Mouse (Mus musculus): ENCODE results near the gene Serpina1b. TPM values are rescaled to one million over a fixed set of nuclear protein-coding genes. Genes with fewer than 3 reads are reported as not detected.
"Not testable (repeated sequence)": the region's sequence is repeated elsewhere in the genome, so short reads cannot be mapped to it uniquely, and the experiment has no call there.

Serpina1b gene
- polyA plus RNA-seq, 1 experiment from 2014 or later, result 0.46 TPM

GRCm38 (mm10) chr12:103823826-103824225 is 6.3 kb downstream of the Serpina1b start:
- not testable (repeated sequence) for ATAC-seq (replicated peaks; ENCODE audit: insufficient number of reproducible peaks, low FRiP score, low TSS enrichment, low read depth); H3K4me2 ChIP-seq (ENCODE audit: low read depth, low read length); DNase-seq (ENCODE audit: low spot score); H3K27ac ChIP-seq (replicated peaks; ENCODE audit: low read depth, low read length); H3K4me1 ChIP-seq (ENCODE audit: control insufficient read depth, insufficient read depth, low read length); H3K27me3 ChIP-seq (ENCODE audit: control insufficient read depth, insufficient read depth, low read length); H3K36me3 ChIP-seq (replicated peaks; ENCODE audit: control insufficient read depth, insufficient read depth, low read depth, low read length); H3K9me3 ChIP-seq (replicated peaks; ENCODE audit: control insufficient read depth, low read length); H3K4me3 ChIP-seq (ENCODE audit: low read depth, low read length); H3K9ac ChIP-seq (replicated peaks; ENCODE audit: low read length)
- WGBS, result 76% methylated on average over 5 of the region's 5 CpGs

- not testable (repeated sequence) for H3K36me3 ChIP-seq (replicated peaks; ENCODE audit: control insufficient read depth, insufficient read depth, low read depth, low read length); H3K27me3 ChIP-seq (ENCODE audit: control insufficient read depth, insufficient read depth, low read length); H3K9me3 ChIP-seq (replicated peaks; ENCODE audit: control insufficient read depth, low read length); H3K9ac ChIP-seq (replicated peaks; ENCODE audit: low read length); H3K4me2 ChIP-seq (ENCODE audit: low read depth, low read length); H3K4me1 ChIP-seq (ENCODE audit: control insufficient read depth, insufficient read depth, low read length); DNase-seq (ENCODE audit: low spot score); H3K27ac ChIP-seq (replicated peaks; ENCODE audit: low read depth, low read length); H3K4me3 ChIP-seq (ENCODE audit: low read depth, low read length); ATAC-seq (replicated peaks; ENCODE audit: insufficient number of reproducible peaks, low FRiP score, low TSS enrichment, low read depth)
- WGBS, result 89% methylated on average over 6 of the region's 6 CpGs
Observed at GRCm38 (mm10) chr12:103773246-103773851, 56.8 kb downstream of the Serpina1b start, which contains the start of gene Serpina1d. TSS of gene Serpina1d (minus strand) at chr12:103773592.

GRCm38 (mm10) chr12:103770597-103770996 is 59.6 kb downstream of the Serpina1b start:
- not testable (repeated sequence) for H3K36me3 ChIP-seq (replicated peaks; ENCODE audit: control insufficient read depth, insufficient read depth, low read depth, low read length); H3K9me3 ChIP-seq (replicated peaks; ENCODE audit: control insufficient read depth, low read length); H3K4me2 ChIP-seq (ENCODE audit: low read depth, low read length); DNase-seq (ENCODE audit: low spot score); H3K4me1 ChIP-seq (ENCODE audit: control insufficient read depth, insufficient read depth, low read length); ATAC-seq (replicated peaks; ENCODE audit: insufficient number of reproducible peaks, low FRiP score, low TSS enrichment, low read depth); H3K9ac ChIP-seq (replicated peaks; ENCODE audit: low read length); H3K27me3 ChIP-seq (ENCODE audit: control insufficient read depth, insufficient read depth, low read length); H3K27ac ChIP-seq (replicated peaks; ENCODE audit: low read depth, low read length); H3K4me3 ChIP-seq (ENCODE audit: low read depth, low read length)
- 89% methylated on average over 1 of the region's 1 CpGs for WGBS

GRCm38 (mm10) chr12:103763083-103763482 is 67.1 kb downstream of the Serpina1b start:
- H3K27ac ChIP-seq (replicated peaks; ENCODE audit: low read depth, low read length); H3K4me3 ChIP-seq (ENCODE audit: low read depth, low read length); H3K27me3 ChIP-seq (ENCODE audit: control insufficient read depth, insufficient read depth, low read length); H3K4me1 ChIP-seq (ENCODE audit: control insufficient read depth, insufficient read depth, low read length); H3K36me3 ChIP-seq (replicated peaks; ENCODE audit: control insufficient read depth, insufficient read depth, low read depth, low read length); H3K9ac ChIP-seq (replicated peaks; ENCODE audit: low read length); H3K4me2 ChIP-seq (ENCODE audit: low read depth, low read length); DNase-seq (ENCODE audit: low spot score); ATAC-seq (replicated peaks; ENCODE audit: insufficient number of reproducible peaks, low FRiP score, low TSS enrichment, low read depth); H3K9me3 ChIP-seq (replicated peaks; ENCODE audit: control insufficient read depth, low read length): not testable (repeated sequence)
- WGBS, result 79% methylated on average over 3 of the region's 3 CpGs

- 94% methylated on average over 3 of the region's 3 CpGs for WGBS
- not testable (repeated sequence) for H3K4me2 ChIP-seq (ENCODE audit: low read depth, low read length); DNase-seq (ENCODE audit: low spot score); H3K9me3 ChIP-seq (replicated peaks; ENCODE audit: control insufficient read depth, low read length); H3K36me3 ChIP-seq (replicated peaks; ENCODE audit: control insufficient read depth, insufficient read depth, low read depth, low read length); ATAC-seq (replicated peaks; ENCODE audit: insufficient number of reproducible peaks, low FRiP score, low TSS enrichment, low read depth); H3K27ac ChIP-seq (replicated peaks; ENCODE audit: low read depth, low read length); H3K4me3 ChIP-seq (ENCODE audit: low read depth, low read length); H3K4me1 ChIP-seq (ENCODE audit: control insufficient read depth, insufficient read depth, low read length); H3K9ac ChIP-seq (replicated peaks; ENCODE audit: low read length); H3K27me3 ChIP-seq (ENCODE audit: control insufficient read depth, insufficient read depth, low read length)
Observed at GRCm38 (mm10) chr12:103760316-103760715, 69.9 kb downstream of the Serpina1b start.

GRCm38 (mm10) chr12:103745957-103746356 is 84.2 kb downstream of the Serpina1b start:
- not testable (repeated sequence) for H3K36me3 ChIP-seq (replicated peaks; ENCODE audit: control insufficient read depth, insufficient read depth, low read depth, low read length); ATAC-seq (replicated peaks; ENCODE audit: insufficient number of reproducible peaks, low FRiP score, low TSS enrichment, low read depth); H3K9ac ChIP-seq (replicated peaks; ENCODE audit: low read length); H3K4me1 ChIP-seq (ENCODE audit: control insufficient read depth, insufficient read depth, low read length); H3K27me3 ChIP-seq (ENCODE audit: control insufficient read depth, insufficient read depth, low read length); H3K4me2 ChIP-seq (ENCODE audit: low read depth, low read length); H3K4me3 ChIP-seq (ENCODE audit: low read depth, low read length); H3K27ac ChIP-seq (replicated peaks; ENCODE audit: low read depth, low read length); DNase-seq (ENCODE audit: low spot score); H3K9me3 ChIP-seq (replicated peaks; ENCODE audit: control insufficient read depth, low read length)
- WGBS, result 82% methylated on average over 5 of the region's 5 CpGs

GRCm38 (mm10) chr12:103737791-103738580 is 92.2 kb downstream of the Serpina1b start:
- H3K27ac ChIP-seq (replicated peaks; ENCODE audit: low read depth, low read length); DNase-seq (ENCODE audit: low spot score); H3K4me2 ChIP-seq (ENCODE audit: low read depth, low read length); H3K4me1 ChIP-seq (ENCODE audit: control insufficient read depth, insufficient read depth, low read length); H3K9me3 ChIP-seq (replicated peaks; ENCODE audit: control insufficient read depth, low read length); H3K4me3 ChIP-seq (ENCODE audit: low read depth, low read length); H3K27me3 ChIP-seq (ENCODE audit: control insufficient read depth, insufficient read depth, low read length); H3K36me3 ChIP-seq (replicated peaks; ENCODE audit: control insufficient read depth, insufficient read depth, low read depth, low read length); ATAC-seq (replicated peaks; ENCODE audit: insufficient number of reproducible peaks, low FRiP score, low TSS enrichment, low read depth); H3K9ac ChIP-seq (replicated peaks; ENCODE audit: low read length): not testable (repeated sequence)
- WGBS, result 81% methylated on average over 5 of the region's 6 CpGs

GRCm38 (mm10) chr12:103735566-103735965 is 94.6 kb downstream of the Serpina1b start:
- not testable (repeated sequence) for H3K4me1 ChIP-seq (ENCODE audit: control insufficient read depth, insufficient read depth, low read length); ATAC-seq (replicated peaks; ENCODE audit: insufficient number of reproducible peaks, low FRiP score, low TSS enrichment, low read depth); H3K27me3 ChIP-seq (ENCODE audit: control insufficient read depth, insufficient read depth, low read length); H3K9ac ChIP-seq (replicated peaks; ENCODE audit: low read length); H3K36me3 ChIP-seq (replicated peaks; ENCODE audit: control insufficient read depth, insufficient read depth, low read depth, low read length); H3K27ac ChIP-seq (replicated peaks; ENCODE audit: low read depth, low read length); H3K4me2 ChIP-seq (ENCODE audit: low read depth, low read length); DNase-seq (ENCODE audit: low spot score); H3K9me3 ChIP-seq (replicated peaks; ENCODE audit: control insufficient read depth, low read length); H3K4me3 ChIP-seq (ENCODE audit: low read depth, low read length)
- 84% methylated on average over 4 of the region's 4 CpGs for whole genome bisulfite sequencing

All from embryonic facial prominence, embryonic 11.5 days (tissue).